In the genomic region with DNA sequence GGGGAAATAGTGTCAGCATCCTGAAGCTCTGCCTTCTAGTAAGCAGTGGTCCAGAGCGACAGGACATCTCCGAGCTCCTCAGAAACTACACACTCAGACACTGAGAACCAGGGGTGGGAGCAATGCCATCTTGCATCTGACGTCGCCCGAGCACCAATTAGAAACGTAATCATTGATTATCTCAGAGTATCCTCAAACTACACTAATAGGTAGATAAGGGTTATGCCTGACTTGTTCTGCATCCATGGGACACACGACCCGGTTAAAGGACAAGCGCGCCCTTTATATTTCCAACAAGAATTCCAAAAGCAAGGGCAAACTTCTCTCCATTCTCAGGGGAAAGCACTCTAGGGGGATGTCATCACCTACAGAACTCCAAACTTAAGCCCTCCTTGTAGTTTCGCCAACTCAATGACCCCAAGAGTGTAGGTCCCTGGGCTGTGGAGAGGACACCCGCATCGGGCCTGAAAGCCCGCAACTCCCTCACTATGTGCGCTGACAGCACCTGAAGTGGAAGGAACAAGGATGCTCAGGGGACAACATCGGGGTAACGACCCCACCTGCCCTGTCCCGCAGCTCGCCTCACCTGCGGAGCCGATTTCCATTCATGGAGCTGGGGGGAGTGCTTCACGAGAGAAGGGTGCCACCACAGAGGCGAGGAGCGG, we compare ENCODE assay signal across 8 mouse cellular contexts. TPM values are rescaled to one million over a fixed set of nuclear protein-coding genes. Genes with fewer than 3 reads are reported as not detected.
DNase-seq lines count a peak whose midpoint lies in the region; ATAC-seq lines count a peak whose summit lies in the region.

No protein-coding gene starts in this region.

- H3K9me3 ChIP-seq in lung, embryonic 15.5 days = no peaks in the 10 kb centered on the region
- H3K9me3 ChIP-seq in hindbrain, embryonic 11.5 days (ENCODE audit: control insufficient read depth, low read length) = no peaks in the 10 kb centered on the region

- H3K36me3 ChIP-seq in lung, embryonic 15.5 days = no peaks in the 10 kb centered on the region
- H3K36me3 ChIP-seq in hindbrain, embryonic 11.5 days (ENCODE audit: control insufficient read depth, insufficient read depth, low read length) = no peaks in the 10 kb centered on the region

- no peak for DNase-seq in lung, postnatal 25 days (ENCODE audit: low spot score)
- peak; percentile 11 for DNase-seq in embryo, embryonic 10 days (ENCODE audit: low spot score)
- DNase-seq in hindbrain, embryonic 11.5 days (ENCODE audit: low spot score) = peak; percentile 40
- no peak for DNase-seq in adrenal gland, adult 2 months
- DNase-seq in adrenal gland, adult (ENCODE audit: inconsistent age in 2 of 2, low spot score in 1 of 2) = no peak

- H3K4me3 ChIP-seq in lung, embryonic 15.5 days = peak overlapping the region; percentile 69
- peak overlapping the region; percentile 90 for H3K4me3 ChIP-seq in hindbrain, embryonic 11.5 days (ENCODE audit: low read depth, low read length)

- no peak; the same call in 1 of the 2 replicates for ATAC-seq in lung, embryonic 15.5 days (ENCODE audit: borderline replicate concordance, extremely low read depth, low FRiP score, low TSS enrichment)
- ATAC-seq in hindbrain, embryonic 11.5 days (ENCODE audit: low FRiP score) = peak; percentile 46
- peak; percentile 23 for ATAC-seq in megakaryocyte progenitor cell, adult 5-6 weeks (replicated peaks; ENCODE audit: poor library complexity)
- ATAC-seq in inflammation-experienced regulatory T-cells, adult 6 months = no peak

- H3K9ac ChIP-seq in lung, embryonic 15.5 days = peak overlapping the region; percentile 79
- peak overlapping the region; percentile 84 for H3K9ac ChIP-seq in hindbrain, embryonic 11.5 days (ENCODE audit: low read depth, low read length)

- 2% methylated on average over 24 of the region's 24 CpGs for WGBS in lung, embryonic 15.5 days
- 3% methylated on average over 24 of the region's 24 CpGs for WGBS in hindbrain, embryonic 11.5 days

- H3K27ac ChIP-seq in lung, embryonic 15.5 days = peak overlapping the region; percentile 91
- H3K27ac ChIP-seq in hindbrain, embryonic 11.5 days (ENCODE audit: low read depth, low read length) = peak overlapping the region; percentile 88

- H3K27me3 ChIP-seq in lung, embryonic 15.5 days = no peaks in the 10 kb centered on the region
- no peaks in the 10 kb centered on the region for H3K27me3 ChIP-seq in hindbrain, embryonic 11.5 days (ENCODE audit: control insufficient read depth, insufficient read depth, low read length)

- H3K4me1 ChIP-seq in lung, embryonic 15.5 days = peaks cover 9% of the 10 kb centered on the region
- H3K4me1 ChIP-seq in hindbrain, embryonic 11.5 days (replicated peaks; ENCODE audit: control insufficient read depth, insufficient read depth, low read length) = peaks cover 3% of the 10 kb centered on the region; the same call in 1 of the 2 replicates

- peak overlapping the region; percentile 90 for H3K4me2 ChIP-seq in lung, embryonic 15.5 days
- peak overlapping the region; percentile 85 for H3K4me2 ChIP-seq in hindbrain, embryonic 11.5 days (replicated peaks; ENCODE audit: low read depth, low read length)

RNA-seq across cellular contexts. Expression of a gene that starts 0.5 kb away (rescaled TPM):
- 12.3 and 16.2 TPM in 2 replicates for polyA plus RNA-seq in lung, embryonic 15.5 days (2015; fragmentation: Nextera tagmentation; extraction: Ambion mirVana)
- polyA plus RNA-seq in hindbrain, embryonic 11.5 days (2014; fragmentation: Nextera tagmentation; extraction: Ambion mirVana) = 14.4 and 16.1 TPM in 2 replicates
- total RNA-seq in megakaryocyte progenitor cell, adult 5-6 weeks (2015) = 6.3 and 11.3 TPM in 2 replicates
- total RNA-seq in megakaryocyte progenitor cell, adult 5-6 weeks (2017) = 3.0 and 9.2 TPM in 2 replicates
- polyA plus RNA-seq in inflammation-experienced regulatory T-cells, adult 6 months (2017; shearing (Covaris generic)) = 10 to 100 TPM; 18.8 to 24.1 (median 19.1) TPM
- total RNA-seq in adrenal gland, adult 2 months (2021) = 10 to 100 TPM; 15.8 to 22.5 TPM
- polyA plus RNA-seq in adrenal gland, adult 2 months (2012; rRNA removed) = 19.7 and 21.0 TPM in 2 replicates

RNA-seq across cellular contexts. Expression of a gene that starts 39.6 kb away (rescaled TPM):
- polyA plus RNA-seq in lung, embryonic 15.5 days (2015; fragmentation: Nextera tagmentation; extraction: Ambion mirVana) = 6.0 and 6.7 TPM in 2 replicates
- 29.9 and 37.9 TPM in 2 replicates for polyA plus RNA-seq in hindbrain, embryonic 11.5 days (2014; fragmentation: Nextera tagmentation; extraction: Ambion mirVana)
- total RNA-seq in megakaryocyte progenitor cell, adult 5-6 weeks (2015) = 14.8 and 20.4 TPM in 2 replicates
- total RNA-seq in megakaryocyte progenitor cell, adult 5-6 weeks (2017) = 16.0 and 19.6 TPM in 2 replicates
- 10 to 100 TPM in 1 of 3 experiments, 1 to 10 TPM in 2; 5.8 to 10.3 (median 9.2) TPM for polyA plus RNA-seq in inflammation-experienced regulatory T-cells, adult 6 months (2017; shearing (Covaris generic))
- 10 to 100 TPM; 28.1 to 36.6 TPM for total RNA-seq in adrenal gland, adult 2 months (2021)
- 10.6 and 17.2 TPM in 2 replicates for polyA plus RNA-seq in adrenal gland, adult 2 months (2012; rRNA removed)

Comparison
In these comparisons a context has a peak if more than half of its experiments do, and no peak if none do; other contexts are left out.
1. ATAC-seq: peak in hindbrain, embryonic 11.5 days (single experiment) and megakaryocyte progenitor cell, adult 5-6 weeks (single experiment); none in lung, embryonic 15.5 days (single experiment) and inflammation-experienced regulatory T-cells, adult 6 months (single experiment).
2. DNase-seq: peak in embryo, embryonic 10 days (single experiment) and hindbrain, embryonic 11.5 days (single experiment); none in lung, postnatal 25 days (single experiment), adrenal gland, adult 2 months (single experiment) and adrenal gland, adult (0 of 2).